Mouse (Mus musculus): ENCODE results near the gene Anapc13.

Anapc13 gene

GRCm38 (mm10) chr9:102625983-102626838 lies at the start of gene Anapc13, which contains the start of gene Cep63:
Gene Anapc13, plus strand, starts transcription at chr9:102626296.
Gene Cep63, minus strand, starts transcription at chr9:102626534.
- DNase-seq (ENCODE audit: low spot score in 2 of 2), result peak; percentile 95 to 97

DNA sequence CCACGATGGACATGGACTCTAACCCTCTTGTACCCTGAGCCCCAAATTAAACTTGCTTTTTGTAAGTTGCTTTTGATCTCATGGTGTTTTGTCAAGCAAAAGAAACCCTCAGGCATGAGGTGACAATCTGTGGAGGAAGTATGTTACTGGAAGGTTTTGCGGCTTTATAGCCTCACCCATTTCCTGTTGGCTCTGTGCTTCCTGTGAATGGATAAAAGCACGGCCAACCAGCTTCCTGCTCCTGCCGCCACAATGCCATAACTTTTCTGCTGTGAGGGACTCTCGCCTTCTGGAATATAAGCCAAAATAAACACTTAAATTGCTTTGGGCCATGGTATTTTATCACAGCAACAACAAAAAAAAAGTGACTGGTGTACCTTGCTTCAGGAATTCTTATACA lies 48.6 kb upstream of the Anapc13 start:
- DNase-seq (ENCODE audit: low spot score in 2 of 2), result no peak

- DNase-seq (ENCODE audit: low spot score in 2 of 2), result no peak
Observed at GRCm38 (mm10) chr9:102581921-102582469, 44.1 kb upstream of the Anapc13 start.

DNA sequence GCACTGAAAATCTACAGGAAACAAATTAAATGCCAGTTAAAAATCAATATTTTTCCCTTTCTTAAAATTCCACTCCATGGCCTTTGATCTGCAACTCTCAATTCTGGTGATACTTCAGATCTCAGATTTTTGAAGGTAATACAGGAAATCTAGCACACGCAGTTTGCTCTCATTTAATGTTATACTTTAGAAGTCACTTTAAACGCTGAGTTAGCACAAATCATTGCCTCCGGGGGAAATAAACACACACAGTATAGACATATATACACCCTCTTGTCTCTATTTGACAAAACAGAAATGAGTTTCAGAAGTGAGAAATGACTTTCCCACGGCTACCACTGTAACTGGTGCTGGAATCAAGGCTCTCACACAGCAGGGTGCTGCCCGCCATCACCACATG lies 38.7 kb upstream of the Anapc13 start:
- no peak for DNase-seq (ENCODE audit: low spot score in 2 of 2)

- no peak for DNase-seq (ENCODE audit: low spot score in 2 of 2)
Observed at GRCm38 (mm10) chr9:102594667-102595393, 31.3 kb upstream of the Anapc13 start.

- no peak for DNase-seq (ENCODE audit: low spot score in 2 of 2)
Observed at GRCm38 (mm10) chr9:102595662-102596436, 30.2 kb upstream of the Anapc13 start.

- no peak for DNase-seq (ENCODE audit: low spot score in 2 of 2)
Observed at GRCm38 (mm10) chr9:102601187-102601586, 24.9 kb upstream of the Anapc13 start.

- no peak for DNase-seq (ENCODE audit: low spot score in 2 of 2)
Observed at GRCm38 (mm10) chr9:102601666-102602065, 24.4 kb upstream of the Anapc13 start.

- DNase-seq (ENCODE audit: low spot score in 2 of 2), result no peak
Observed at GRCm38 (mm10) chr9:102605162-102605561, 20.9 kb upstream of the Anapc13 start.

GRCm38 (mm10) chr9:102607471-102607870 lies 18.6 kb upstream of the Anapc13 start:
- DNase-seq (ENCODE audit: low spot score in 2 of 2), result no peak

DNA sequence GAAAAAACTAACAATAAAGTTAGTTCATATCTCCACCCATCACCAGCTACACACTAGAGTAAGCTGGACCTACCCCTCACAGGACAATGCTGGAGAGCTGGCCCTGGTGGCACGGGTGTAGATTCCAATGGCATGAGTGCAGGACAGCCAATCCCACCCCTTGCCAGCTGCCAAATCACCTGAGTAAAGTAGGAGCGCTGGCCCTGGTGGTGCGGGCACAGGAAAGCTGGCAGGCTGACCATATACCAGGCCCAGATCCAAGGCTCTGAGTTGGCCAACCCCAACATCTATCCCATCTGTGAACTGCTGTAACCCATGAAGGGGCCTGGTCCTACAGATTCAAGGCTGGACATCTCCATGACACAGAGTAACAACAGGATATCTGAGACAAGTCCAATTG lies 16.9 kb upstream of the Anapc13 start:
- DNase-seq (ENCODE audit: low spot score in 2 of 2), result no peak

DNA sequence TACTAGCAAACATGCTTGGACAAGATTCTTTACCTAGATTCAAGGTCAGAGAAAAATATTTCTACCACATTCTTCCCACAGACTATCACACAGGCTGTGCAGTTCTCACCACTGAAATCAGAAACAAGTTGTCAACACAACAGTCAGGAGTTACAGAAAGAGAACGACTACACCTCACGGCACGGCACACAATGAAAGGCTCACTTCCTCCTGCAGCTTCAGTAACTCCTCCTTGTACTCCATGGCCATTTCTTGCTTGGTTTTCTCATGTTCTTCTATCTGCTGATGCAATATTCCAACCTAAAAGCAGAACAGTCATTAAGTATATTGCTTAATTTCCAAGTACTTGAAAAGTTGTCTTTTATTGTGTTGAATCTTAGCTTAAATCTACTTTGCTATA lies 11.0 kb upstream of the Anapc13 start:
- DNase-seq (ENCODE audit: low spot score in 2 of 2), result no peak

DNA sequence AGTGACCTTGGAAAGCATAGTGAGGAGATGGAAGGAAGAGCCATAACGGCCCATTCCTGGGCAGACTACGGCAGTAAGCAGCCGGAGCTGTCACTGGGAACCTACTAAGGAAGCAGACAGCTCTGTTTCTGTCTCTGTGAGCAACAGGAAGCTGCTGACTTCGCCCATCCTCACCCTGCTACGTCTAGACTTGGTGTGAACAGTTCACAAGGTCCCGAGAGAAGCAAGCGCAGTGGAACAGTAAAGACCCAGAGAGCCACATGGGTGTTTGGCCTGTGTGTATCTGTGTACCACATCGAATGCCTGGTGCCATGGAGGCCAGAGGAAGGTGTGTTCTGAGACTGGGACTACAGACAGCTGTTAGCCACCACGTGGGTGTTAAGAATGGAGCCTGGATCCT lies 9.8 kb upstream of the Anapc13 start:
- DNase-seq (ENCODE audit: low spot score in 2 of 2), result no peak

DNA sequence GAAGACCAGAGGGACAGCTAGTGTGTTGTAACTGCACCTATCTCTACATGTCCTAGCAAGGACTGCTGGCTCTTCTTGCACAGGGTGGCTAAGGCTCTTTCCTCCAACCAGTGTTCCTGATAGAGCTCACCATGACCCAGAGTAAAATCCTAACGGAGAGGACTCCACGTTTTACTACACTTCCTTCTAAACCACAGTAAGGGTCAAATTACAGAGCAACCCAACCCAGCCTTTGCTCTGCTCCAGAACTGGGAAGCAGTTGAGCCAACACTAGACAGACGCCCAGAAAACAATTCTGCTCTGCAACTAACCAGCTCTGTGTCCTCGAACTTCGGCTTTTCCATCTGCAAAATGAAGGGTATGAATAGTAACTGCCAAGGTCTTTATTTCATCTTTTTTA lies 4.7 kb upstream of the Anapc13 start:
- no peak for DNase-seq (ENCODE audit: low spot score in 2 of 2)

DNA sequence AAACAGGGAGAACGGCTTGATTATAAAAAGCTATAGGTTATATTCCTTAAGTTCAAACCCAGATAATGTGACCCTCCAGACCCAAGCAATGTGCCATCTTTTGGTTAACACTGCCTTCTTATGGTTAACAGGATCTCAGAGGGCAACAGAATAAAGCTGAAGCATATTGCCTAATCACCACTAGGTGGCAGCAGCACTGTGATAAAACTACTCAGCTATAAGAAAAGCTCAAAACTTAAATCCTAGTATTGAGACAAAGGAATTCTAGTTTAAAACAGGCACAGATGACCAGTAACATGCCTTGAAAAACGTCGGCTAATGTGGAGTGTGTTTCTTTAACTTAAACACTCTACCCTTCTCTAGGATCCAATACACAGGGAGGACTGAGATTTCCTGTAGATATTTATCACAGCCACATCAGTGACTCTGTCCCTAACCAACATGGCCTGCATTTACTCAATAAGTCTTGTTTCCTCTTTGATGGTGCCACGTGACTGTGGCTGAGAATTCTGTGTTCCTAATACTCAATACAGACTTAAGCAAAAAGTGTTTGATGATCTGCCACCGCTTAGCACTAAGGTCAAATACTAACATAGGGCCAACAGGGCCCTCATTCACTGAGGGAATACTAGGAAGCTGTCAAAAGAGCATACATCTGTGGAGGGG lies 3.8 kb upstream of the Anapc13 start:
- DNase-seq (ENCODE audit: low spot score in 2 of 2), result peak in 1 of 2 experiments; percentile 51

GRCm38 (mm10) chr9:102622876-102623275 lies 3.2 kb upstream of the Anapc13 start:
- no peak for DNase-seq (ENCODE audit: low spot score in 2 of 2)

- DNase-seq (ENCODE audit: low spot score in 2 of 2), result no peak
Observed at GRCm38 (mm10) chr9:102623581-102623980, 2.5 kb upstream of the Anapc13 start.

DNA sequence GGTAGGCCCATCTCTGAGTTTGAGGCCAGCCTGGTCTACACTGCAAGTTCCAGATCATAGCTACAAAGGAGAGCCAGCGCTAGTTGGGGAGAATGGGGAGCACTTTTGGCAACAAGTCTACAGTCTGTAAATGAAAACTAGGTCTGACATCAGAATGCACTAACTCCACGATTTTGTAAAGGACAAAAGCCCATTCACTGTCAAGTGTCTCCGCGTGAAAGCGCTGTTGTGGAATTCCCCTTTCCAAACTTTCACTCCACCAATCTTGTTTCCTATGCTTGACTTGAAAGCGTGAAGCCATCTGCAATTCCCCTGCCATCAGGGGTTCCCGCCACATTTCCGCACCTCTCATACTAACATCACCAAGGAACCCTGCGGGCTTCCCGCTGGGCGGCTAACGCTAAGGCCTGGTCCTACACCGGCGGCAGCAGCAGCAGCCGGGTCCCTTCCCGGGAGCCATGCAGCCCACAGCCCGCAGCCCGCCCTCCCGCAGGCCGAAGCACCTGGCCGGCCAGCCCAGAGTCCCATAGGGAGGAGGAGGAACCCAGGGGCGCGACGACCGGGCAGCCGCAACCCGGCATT lies 604 bp upstream of the Anapc13 start:
- DNase-seq (ENCODE audit: low spot score in 2 of 2), result peak in 1 of 2 experiments; percentile 16

DNA sequence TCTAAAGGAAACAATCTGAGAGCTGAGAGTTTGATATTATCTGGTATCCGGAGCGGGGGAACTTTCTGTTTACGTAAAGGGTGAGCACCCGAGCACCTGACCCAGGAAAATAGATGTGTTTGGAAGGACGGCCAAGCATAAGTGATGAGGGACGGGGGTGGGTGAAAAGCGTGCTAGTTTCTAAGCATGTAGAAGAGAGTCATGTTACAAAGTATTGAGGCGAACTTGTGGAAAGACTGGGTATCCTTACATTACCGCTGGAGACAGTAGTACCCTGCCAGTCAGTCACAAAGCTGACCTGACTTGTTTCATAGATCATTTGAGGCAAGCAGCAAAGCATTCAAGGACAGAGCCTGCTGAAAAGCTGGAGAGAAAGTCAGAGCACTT lies 736 bp downstream of the Anapc13 start:
- no peak for DNase-seq (ENCODE audit: low spot score in 2 of 2)

GRCm38 (mm10) chr9:102627442-102627841 lies 1.3 kb downstream of the Anapc13 start:
- DNase-seq (ENCODE audit: low spot score in 2 of 2), result no peak

DNA sequence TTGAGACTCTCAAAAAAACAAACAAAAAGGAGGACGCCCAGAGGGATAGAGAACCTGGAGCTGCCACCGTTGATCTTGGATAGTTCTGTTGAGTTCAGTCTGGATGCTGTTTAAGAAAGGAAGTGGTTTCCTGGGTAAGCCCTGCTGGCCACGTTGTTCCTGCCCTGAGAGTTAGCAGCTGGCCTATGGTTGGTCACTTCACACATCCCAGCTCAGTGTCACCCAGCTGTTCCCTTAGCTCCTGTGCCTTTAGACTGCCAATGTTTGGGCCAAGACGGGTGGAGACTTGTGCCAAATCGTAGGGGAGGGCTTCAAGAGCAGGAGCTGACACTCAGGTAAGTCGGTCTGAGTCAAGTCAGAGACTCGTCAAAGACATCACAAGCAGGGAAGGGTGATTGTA lies 3.0 kb downstream of the Anapc13 start:
- DNase-seq (ENCODE audit: low spot score in 2 of 2), result no peak
